Mouse (Mus musculus) kidney, embryonic 15.5 days (tissue): ENCODE measurements around the gene Akirin2. TPM values are rescaled to one million over a fixed set of nuclear protein-coding genes. Genes with fewer than 3 reads are reported as not detected.
"Not testable (repeated sequence)": the region's sequence is repeated elsewhere in the genome, so short reads cannot be mapped to it uniquely, and the experiment has no call there.

ENCODE experiments used
- ATAC-seq: fragments of 200-750 bp; cut with Nextera tagmentation; replicated peaks from 2 replicates; pipeline ENCODE4 v1.8.0; 2017; ENCODE audit warnings: moderate TSS enrichment; ENCODE audit not compliant: low FRiP score
- H3K27ac ChIP-seq: fragments of 300-500 bp; sonication (generic); 2 replicates; pipeline ENCODE4 v1.5.1; 2015; ENCODE audit warnings: mild to moderate bottlenecking, inconsistent platforms
- H3K27me3 ChIP-seq: fragments of 300-500 bp; sonication (generic); 2 replicates; pipeline ENCODE4 v1.6.1; 2015; ENCODE audit warnings: inconsistent platforms
- H3K36me3 ChIP-seq: fragments of 300-500 bp; sonication (generic); 2 replicates; pipeline ENCODE4 v1.6.1; 2015; ENCODE audit warnings: inconsistent platforms
- H3K4me1 ChIP-seq: fragments of 300-500 bp; sonication (generic); 2 replicates; pipeline ENCODE4 v1.6.1; 2015; ENCODE audit warnings: inconsistent platforms
- H3K4me2 ChIP-seq: fragments of 300-500 bp; sonication (generic); 2 replicates; pipeline ENCODE4 v1.6.1; 2015; ENCODE audit warnings: moderate library complexity, mild to moderate bottlenecking, inconsistent platforms
- H3K4me3 ChIP-seq: fragments of 300-500 bp; sonication (generic); replicated peaks from 2 replicates; pipeline ENCODE4 v1.5.1; 2015; ENCODE audit warnings: mild to moderate bottlenecking, inconsistent platforms
- H3K9ac ChIP-seq: fragments of 300-500 bp; sonication (generic); 2 replicates; pipeline ENCODE4 v1.6.1; 2015; ENCODE audit warnings: mild to moderate bottlenecking, inconsistent platforms
- H3K9me3 ChIP-seq: fragments of 300-500 bp; sonication (generic); replicated peaks from 2 replicates; pipeline ENCODE4 v1.6.1; 2016; ENCODE audit warnings: inconsistent platforms
- WGBS: fragments of 180-500 bp; shearing (Covaris S2); methylation state at CpG from one replicate; pipeline ENCODE4 v1.1.7; 2015; ENCODE audit warnings: mixed read lengths; 5-methylcytosine and 5-hydroxymethylcytosine counted together
- polyA plus RNA-seq: library from polyadenylated mRNA; unstranded; fragments of >200 nt; fragmentation: Nextera tagmentation; extraction: Ambion mirVana; gene quantifications from 2 replicates; pipeline ENCODE4 v1.2.1, GENCODE M21; 2015

The Akirin2 gene
- polyA plus RNA-seq, 1 experiment from 2014 or later, result 59.3 TPM

- no peak overlapping the region for H3K9ac ChIP-seq
- no peak overlapping the region for H3K4me3 ChIP-seq
- peaks cover 8% of the 10 kb centered on the region for H3K36me3 ChIP-seq
- H3K4me2 ChIP-seq, result no peak overlapping the region
- no peak overlapping the region for H3K27ac ChIP-seq
- 88% methylated on average over 3 of the region's 3 CpGs for WGBS
- H3K9me3 ChIP-seq, result no peaks in the 10 kb centered on the region
- H3K4me1 ChIP-seq, result peaks cover 30% of the 10 kb centered on the region
- H3K27me3 ChIP-seq, result no peaks in the 10 kb centered on the region
- ATAC-seq, result no peak
Measured at GRCm38 (mm10) chr4:34555604-34556003, 4.9 kb downstream of the Akirin2 start.

GRCm38 (mm10) chr4:34556183-34556582 lies 5.4 kb downstream of the Akirin2 start:
- no peaks in the 10 kb centered on the region for H3K9me3 ChIP-seq
- ATAC-seq, result no peak
- H3K4me2 ChIP-seq, result no peak overlapping the region
- H3K27me3 ChIP-seq, result no peaks in the 10 kb centered on the region
- H3K4me1 ChIP-seq, result peaks cover 30% of the 10 kb centered on the region
- H3K4me3 ChIP-seq, result no peak overlapping the region
- H3K27ac ChIP-seq, result no peak overlapping the region
- no peak overlapping the region for H3K9ac ChIP-seq
- H3K36me3 ChIP-seq, result peaks cover 8% of the 10 kb centered on the region

DNA sequence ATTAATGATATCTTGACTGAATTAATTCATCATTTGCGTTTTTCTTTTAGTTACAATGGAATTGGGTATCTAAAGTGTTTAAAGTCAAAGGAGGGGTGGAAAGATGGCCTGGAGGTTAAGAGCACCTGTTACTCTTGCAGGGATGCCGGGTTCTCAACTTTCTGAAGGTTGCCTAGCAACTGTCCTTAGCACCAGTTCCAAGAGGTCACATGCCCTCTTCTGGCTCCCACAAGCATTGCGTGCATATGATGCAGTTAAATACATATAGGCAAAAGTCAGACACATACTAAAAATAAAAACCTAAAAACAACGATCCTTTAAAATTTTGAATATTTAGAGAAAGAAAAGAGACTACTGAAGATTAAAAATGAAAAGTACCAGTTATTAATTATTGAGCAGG lies 10.2 kb downstream of the Akirin2 start:
- no peak overlapping the region for H3K27ac ChIP-seq
- WGBS, result 55% methylated on average over 4 of the region's 4 CpGs
- H3K27me3 ChIP-seq, result no peaks in the 10 kb centered on the region

DNA sequence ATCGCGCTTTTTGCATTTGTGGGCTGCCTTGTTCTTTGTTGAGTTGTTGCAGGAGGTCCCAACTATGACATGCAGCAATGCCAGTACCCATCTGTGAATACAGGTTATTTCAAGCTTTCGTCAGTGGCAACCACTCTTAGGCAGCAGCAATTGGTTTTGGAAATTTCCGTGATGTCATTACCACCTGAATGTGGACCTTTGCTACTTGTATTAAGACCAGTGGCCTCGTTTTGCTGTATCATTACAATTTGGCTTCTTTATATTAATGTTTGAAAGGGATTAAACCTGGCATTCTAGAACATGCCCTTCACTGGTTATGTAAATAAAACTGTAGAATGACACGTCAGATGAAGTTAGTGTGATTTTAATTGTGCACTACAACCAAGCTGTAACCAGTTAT lies 15.5 kb downstream of the Akirin2 start:
- Histone ChIP-seq H3K9me3 (no peaks in the 10 kb centered on the region), H3K4me3 (no peak overlapping the region), H3K27ac (no peak overlapping the region), H3K9ac (no peak overlapping the region), H3K4me2 (no peak overlapping the region), H3K36me3 (peaks cover 77% of the 10 kb centered on the region), H3K27me3 (no peaks in the 10 kb centered on the region), H3K4me1 (no peaks in the 10 kb centered on the region)
- WGBS, result 90% methylated on average over 6 of the region's 6 CpGs
- no peak for ATAC-seq

More for the DNA sequence above, 10.2 kb downstream of the Akirin2 start:
- Histone ChIP-seq H3K36me3 (peaks cover 31% of the 10 kb centered on the region), H3K9me3 (no peaks in the 10 kb centered on the region), H3K9ac (no peak overlapping the region), H3K4me3 (no peak overlapping the region), H3K4me2 (no peak overlapping the region), H3K4me1 (peaks cover 8% of the 10 kb centered on the region; the same call in 1 of the 2 replicates)
- no peak for ATAC-seq

DNA sequence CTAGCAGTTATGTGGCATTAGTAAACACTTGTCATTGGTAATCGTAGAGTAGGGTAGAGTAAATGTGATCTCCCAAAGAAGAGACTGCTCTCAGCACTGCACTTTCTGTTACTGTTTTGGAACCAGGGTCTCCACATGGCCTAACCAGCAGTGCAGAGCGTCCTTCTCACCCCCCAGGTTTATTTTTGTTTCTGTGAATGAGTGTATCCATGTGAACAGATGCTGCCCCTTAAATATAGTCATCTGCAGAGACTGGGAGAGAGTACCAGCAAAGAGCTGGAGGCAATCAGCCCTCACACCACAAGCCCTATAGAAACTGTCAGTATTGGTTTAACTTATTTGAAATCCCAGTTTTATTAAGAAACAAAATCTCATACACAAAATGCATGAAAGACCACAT lies 22.1 kb downstream of the Akirin2 start:
- 79% methylated on average over 2 of the region's 2 CpGs for WGBS
- no peak for ATAC-seq
- no peak overlapping the region for H3K9ac ChIP-seq
- no peaks in the 10 kb centered on the region for H3K4me1 ChIP-seq
- H3K4me3 ChIP-seq, result no peak overlapping the region
- no peaks in the 10 kb centered on the region for H3K27me3 ChIP-seq
- no peak overlapping the region for H3K4me2 ChIP-seq
- H3K27ac ChIP-seq, result no peak overlapping the region
- peaks cover 92% of the 10 kb centered on the region for H3K36me3 ChIP-seq
- H3K9me3 ChIP-seq, result no peaks in the 10 kb centered on the region

DNA sequence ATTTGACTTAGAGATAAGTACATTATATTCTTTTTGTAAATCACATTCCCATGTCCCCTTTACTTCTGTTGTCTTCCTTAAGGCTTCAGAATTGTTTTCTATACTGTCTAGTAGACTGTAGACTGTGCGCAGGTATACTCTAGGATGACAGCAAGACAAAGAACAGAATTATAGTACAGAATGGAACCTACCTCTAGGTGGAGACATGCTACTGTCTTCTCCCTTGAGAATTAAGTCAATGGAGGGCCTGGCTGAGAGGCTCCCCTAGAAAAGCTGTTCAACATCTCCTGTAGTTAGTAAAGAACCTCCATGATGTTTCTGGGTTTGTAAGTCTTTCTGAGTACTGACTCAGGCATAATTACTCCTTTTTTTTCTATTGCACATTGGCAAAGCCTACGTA lies 26.3 kb downstream of the Akirin2 start:
- ATAC-seq, result no peak
- WGBS, result 98% methylated on average over 2 of the region's 2 CpGs
- peaks cover 91% of the 10 kb centered on the region for H3K36me3 ChIP-seq

GRCm38 (mm10) chr4:34579215-34579614 lies 28.5 kb downstream of the Akirin2 start:
- Histone ChIP-seq H3K27me3 (no peaks in the 10 kb centered on the region), H3K4me1 (no peaks in the 10 kb centered on the region), H3K36me3 (peaks cover 92% of the 10 kb centered on the region), H3K9ac (no peak overlapping the region), H3K9me3 (no peaks in the 10 kb centered on the region), H3K4me3 (no peak overlapping the region), H3K4me2 (no peak overlapping the region), H3K27ac (no peak overlapping the region)
- WGBS, result 83% methylated on average over 1 of the region's 1 CpGs
- no peak for ATAC-seq

More for the DNA sequence above, 26.3 kb downstream of the Akirin2 start:
- Histone ChIP-seq H3K27me3 (no peaks in the 10 kb centered on the region), H3K27ac (no peak overlapping the region), H3K9ac (no peak overlapping the region), H3K4me3 (no peak overlapping the region), H3K4me2 (no peak overlapping the region), H3K4me1 (no peaks in the 10 kb centered on the region), H3K9me3 (no peaks in the 10 kb centered on the region)

- not testable (repeated sequence) for H3K9me3 ChIP-seq, ATAC-seq, H3K27ac ChIP-seq, H3K4me1 ChIP-seq, H3K4me3 ChIP-seq, H3K9ac ChIP-seq, H3K4me2 ChIP-seq, H3K27me3 ChIP-seq
- WGBS, result 85% methylated on average over 1 of the region's 1 CpGs
- H3K36me3 ChIP-seq, result peaks cover 82% of the 10 kb centered on the region
Measured at GRCm38 (mm10) chr4:34581489-34581888, 30.8 kb downstream of the Akirin2 start.

- no peak overlapping the region for H3K4me2 ChIP-seq
- ATAC-seq, result no peak
- no peaks in the 10 kb centered on the region for H3K9me3 ChIP-seq
- H3K27ac ChIP-seq, result no peak overlapping the region
- H3K9ac ChIP-seq, result no peak overlapping the region
- H3K4me3 ChIP-seq, result no peak overlapping the region
- H3K4me1 ChIP-seq, result 0 out of 2 replicates have a peak, but pooled peaks cover 3% of the 10 kb centered on the region
- peaks cover 79% of the 10 kb centered on the region for H3K36me3 ChIP-seq
- no peaks in the 10 kb centered on the region for H3K27me3 ChIP-seq
- WGBS, result 55% methylated on average over 7 of the region's 7 CpGs
Measured at GRCm38 (mm10) chr4:34581990-34582389, 31.3 kb downstream of the Akirin2 start.

DNA sequence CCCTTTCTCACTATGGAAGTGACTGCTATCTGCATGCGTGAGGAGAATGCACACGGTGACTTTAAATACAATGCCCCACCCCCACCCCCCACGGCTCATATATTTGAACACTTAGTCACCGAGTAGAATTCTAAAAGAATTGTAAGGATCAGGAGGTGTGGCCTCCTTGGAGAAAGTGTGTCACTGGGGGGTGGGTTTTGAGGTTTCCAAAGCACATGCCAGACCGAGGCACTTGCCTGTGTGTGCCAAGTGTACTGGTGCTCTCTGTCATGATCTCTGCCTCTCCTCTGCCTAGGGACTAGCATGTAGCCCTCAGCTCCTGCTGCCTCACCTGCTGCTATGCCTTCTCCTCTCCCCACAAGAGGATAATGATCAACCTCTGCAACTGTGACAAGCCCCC lies 31.7 kb downstream of the Akirin2 start:
- no peak overlapping the region for H3K9ac ChIP-seq
- ATAC-seq, result no peak
- no peak overlapping the region for H3K4me3 ChIP-seq
- H3K36me3 ChIP-seq, result peaks cover 79% of the 10 kb centered on the region
- 0 out of 2 replicates have a peak, but pooled peaks cover 3% of the 10 kb centered on the region for H3K4me1 ChIP-seq
- H3K27me3 ChIP-seq, result no peaks in the 10 kb centered on the region
- 72% methylated on average over 5 of the region's 5 CpGs for WGBS
- no peaks in the 10 kb centered on the region for H3K9me3 ChIP-seq
- H3K4me2 ChIP-seq, result no peak overlapping the region
- no peak overlapping the region for H3K27ac ChIP-seq

DNA sequence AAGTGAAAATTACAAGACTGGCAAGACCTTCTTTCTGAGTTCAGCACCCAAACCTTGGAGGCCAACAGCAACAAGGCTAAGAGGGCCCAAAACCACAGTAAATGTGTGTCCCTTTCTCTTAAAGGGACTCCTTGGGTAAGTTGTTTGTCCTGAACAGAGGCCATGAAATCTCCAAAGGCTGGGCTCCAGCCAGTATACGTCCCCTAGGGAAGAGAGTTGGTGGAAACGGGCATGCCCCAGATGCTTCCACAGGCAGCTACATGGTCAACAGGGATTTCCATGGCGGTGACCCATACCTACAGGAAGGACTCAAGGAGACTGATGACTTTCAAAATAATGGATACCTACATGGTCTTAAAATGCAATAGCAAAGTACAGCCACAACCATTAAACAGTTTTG lies 32.7 kb downstream of the Akirin2 start:
- ATAC-seq, result no peak
- Histone ChIP-seq H3K36me3 (peaks cover 75% of the 10 kb centered on the region), H3K9ac (no peak overlapping the region), H3K4me1 (0 out of 2 replicates have a peak, but pooled peaks cover 3% of the 10 kb centered on the region), H3K4me2 (no peak overlapping the region), H3K4me3 (no peak overlapping the region), H3K27ac (no peak overlapping the region), H3K9me3 (no peaks in the 10 kb centered on the region), H3K27me3 (no peaks in the 10 kb centered on the region)
- 89% methylated on average over 3 of the region's 3 CpGs for WGBS

DNA sequence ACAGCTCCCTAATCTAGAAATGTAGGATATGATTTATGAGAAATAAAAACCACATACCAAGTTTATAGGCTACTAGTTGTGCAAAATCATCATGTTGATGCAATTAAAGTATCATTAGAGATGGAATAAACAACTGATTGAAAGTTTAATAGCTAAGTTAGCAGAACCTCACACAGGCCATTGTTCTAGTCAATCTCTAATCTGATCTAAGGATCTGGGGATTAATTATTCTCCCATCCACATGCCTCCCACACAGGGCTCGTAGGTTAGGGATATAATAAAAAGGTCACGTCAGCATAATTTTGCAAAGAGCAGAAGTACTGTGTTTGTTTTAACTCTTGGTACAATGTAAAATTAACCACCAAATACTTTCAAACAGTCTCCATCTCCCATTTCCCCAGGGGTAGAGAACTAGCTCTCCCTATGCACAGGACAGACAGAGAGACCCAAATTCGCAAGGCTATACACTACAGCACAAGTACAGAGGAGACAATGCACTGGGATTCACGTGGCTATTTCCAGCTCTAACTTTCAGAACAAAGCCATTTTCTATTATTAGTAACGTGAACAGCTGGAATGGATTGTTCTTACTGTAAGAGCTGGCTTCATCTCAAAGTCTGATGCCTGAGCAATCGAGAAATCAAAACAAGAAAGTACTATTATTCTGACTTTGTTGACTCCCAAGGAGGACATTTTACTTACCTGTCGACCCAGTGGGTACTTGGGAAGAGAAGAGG lies 34.3 kb downstream of the Akirin2 start:
- no peak for ATAC-seq
- Histone ChIP-seq H3K4me1 (0 out of 2 replicates have a peak, but pooled peaks cover 3% of the 10 kb centered on the region), H3K9ac (no peak overlapping the region), H3K36me3 (peaks cover 69% of the 10 kb centered on the region), H3K9me3 (no peaks in the 10 kb centered on the region), H3K27me3 (no peaks in the 10 kb centered on the region), H3K27ac (peak overlapping the region; percentile 22; the same call in 1 of the 2 replicates), H3K4me3 (no peak overlapping the region), H3K4me2 (no peak overlapping the region)
- WGBS, result 63% methylated on average over 7 of the region's 7 CpGs

DNA sequence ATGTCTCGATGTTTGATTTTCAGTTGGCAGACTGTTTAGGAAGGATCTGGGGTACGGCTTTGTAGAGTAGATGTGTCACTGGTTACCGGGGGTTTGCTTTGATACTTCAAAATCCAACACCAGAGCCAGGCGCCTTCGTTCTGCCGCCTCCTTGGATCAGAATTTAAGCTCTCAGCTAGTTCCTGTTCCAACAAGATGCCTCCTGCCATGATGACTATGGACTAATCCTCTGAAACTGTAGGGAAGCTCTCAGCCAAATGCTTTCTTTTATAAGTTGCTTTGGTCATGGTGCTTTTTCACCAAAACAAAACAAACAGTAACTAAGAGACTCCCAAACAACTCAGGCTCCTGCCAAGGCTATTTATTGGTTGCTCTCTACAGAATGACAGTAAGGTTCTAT lies 52.4 kb downstream of the Akirin2 start:
- no peaks in the 10 kb centered on the region for H3K27me3 ChIP-seq
- no peak for ATAC-seq
- H3K9me3 ChIP-seq, result no peaks in the 10 kb centered on the region
- WGBS, result 96% methylated on average over 6 of the region's 6 CpGs
- H3K4me1 ChIP-seq, result no peaks in the 10 kb centered on the region
- H3K36me3 ChIP-seq, result peaks cover 79% of the 10 kb centered on the region
- H3K4me3 ChIP-seq, result no peak overlapping the region
- no peak overlapping the region for H3K4me2 ChIP-seq
- no peak overlapping the region for H3K9ac ChIP-seq
- no peak overlapping the region for H3K27ac ChIP-seq
